Mouse (Mus musculus) MEL (cell line): Measurements from ENCODE around the gene Slc5a7. TPM values are rescaled to one million over a fixed set of nuclear protein-coding genes. Genes with fewer than 3 reads are reported as not detected.

Source experiments
- DNase-seq: peaks from one replicate; pipeline ENCODE4 v3.0.0; 2011; ENCODE audit warnings: low read depth, low spot score
- H3K27ac ChIP-seq: 2 replicates; pipeline ENCODE4 v1.5.1; 2012; ENCODE audit warnings: low read depth, mild to moderate bottlenecking, control low read depth, low read length, moderate library complexity; ENCODE audit not compliant: control insufficient read depth
- H3K27me3 ChIP-seq, 2 experiments: fragments of 150-350 bp in 1 of 2; sonication (generic) in 1 of 2; 2 replicates each; pipeline ENCODE4 v1.6.1; 2012; ENCODE audit warnings: low read length in 2 of 2, mild to moderate bottlenecking in 2 of 2, improper control_type of control experiment in 1 of 2, moderate library complexity in 1 of 2; ENCODE audit not compliant: insufficient read depth in 2 of 2, control insufficient read depth in 1 of 2
- H3K36me3 ChIP-seq, 2 experiments: 2 replicates each; pipeline ENCODE4 v1.6.1; 2012 to 2014; ENCODE audit warnings: low read length in 2 of 2, improper control_type of control experiment in 1 of 2, inconsistent platforms in 1 of 2, mild to moderate bottlenecking in 1 of 2; ENCODE audit not compliant: insufficient read depth in 2 of 2, control insufficient read depth in 1 of 2
- H3K4me1 ChIP-seq, 2 experiments: fragments of 150-350 bp in 1 of 2; sonication (generic) in 1 of 2; 2 replicates each; pipeline ENCODE4 v1.6.1; 2012; ENCODE audit warnings: low read length in 2 of 2, improper control_type of control experiment in 1 of 2, mild to moderate bottlenecking in 1 of 2; ENCODE audit not compliant: insufficient read depth in 2 of 2, control insufficient read depth in 1 of 2
- H3K4me3 ChIP-seq, 2 experiments: fragments of 150-350 bp in 1 of 2; sonication (generic) in 1 of 2; 2 replicates each; pipeline ENCODE4 v1.5.1; 2012; ENCODE audit warnings: low read depth in 2 of 2, low read length in 2 of 2, mild to moderate bottlenecking in 2 of 2, moderate library complexity in 2 of 2, control low read depth in 1 of 2, improper control_type of control experiment in 1 of 2; ENCODE audit not compliant: control insufficient read depth in 1 of 2, insufficient read depth in 1 of 2
- H3K79me2 ChIP-seq: 2 replicates; pipeline ENCODE4 v1.6.1; 2012; ENCODE audit warnings: mild to moderate bottlenecking, low read length, moderate library complexity; ENCODE audit not compliant: control insufficient read depth, poor library complexity, insufficient read depth
- H3K9ac ChIP-seq: 2 replicates; pipeline ENCODE4 v1.6.1; 2012; ENCODE audit warnings: low read depth, mild to moderate bottlenecking, control low read depth, low read length, moderate library complexity; ENCODE audit not compliant: control insufficient read depth, poor library complexity, severe bottlenecking
- H3K9me3 ChIP-seq: fragments of 150-350 bp; sonication (generic); replicated peaks from 2 replicates; pipeline ENCODE4 v1.6.1; 2012; ENCODE audit warnings: mild to moderate bottlenecking, low read length, improper control_type of control experiment, moderate library complexity; ENCODE audit not compliant: insufficient read depth
- BHLHE40 ChIP-seq: IDR thresholded peaks from 2 replicates; pipeline ENCODE4 v1.6.1; 2012; ENCODE audit warnings: low read depth, mild to moderate bottlenecking, inconsistent platforms, low read length, improper control_type of control experiment, borderline replicate concordance
- CHD1 ChIP-seq: IDR thresholded peaks from 2 replicates; pipeline ENCODE4 v1.6.1; 2012; ENCODE audit warnings: low read depth, mild to moderate bottlenecking, inconsistent platforms, low read length, improper control_type of control experiment
- CHD2 ChIP-seq: IDR thresholded peaks from 2 replicates; pipeline ENCODE4 v1.6.1; 2011; ENCODE audit warnings: low read length, improper control_type of control experiment
- CTCF ChIP-seq, 3 experiments: IDR thresholded peaks in 2 of 3; conservative IDR thresholded peaks in 1 of 3; 2 replicates each; pipeline ENCODE4 v1.5.1; 2011 to 2012; ENCODE audit warnings: low read length in 3 of 3, low read depth in 2 of 3, mild to moderate bottlenecking in 2 of 3, improper control_type of control experiment in 1 of 3, inconsistent platforms in 1 of 3, mixed read lengths in 1 of 3, moderate library complexity in 1 of 3; ENCODE audit not compliant: control insufficient read depth in 1 of 3, insufficient read depth in 1 of 3, poor library complexity in 1 of 3, severe bottlenecking in 1 of 3
- E2F4 ChIP-seq: IDR thresholded peaks from 2 replicates; pipeline ENCODE4 v1.6.1; 2011; ENCODE audit warnings: low read depth, low read length, improper control_type of control experiment, borderline replicate concordance
- EP300 ChIP-seq, 2 experiments: IDR thresholded peaks; 2 replicates each; pipeline ENCODE4 v1.6.1; 2011; ENCODE audit warnings: improper control_type of control experiment in 2 of 2, low read length in 2 of 2, low read depth in 1 of 2, mild to moderate bottlenecking in 1 of 2
- ETS1 ChIP-seq: IDR thresholded peaks from 2 replicates; pipeline ENCODE4 v1.6.1; 2012; ENCODE audit warnings: low read depth, mild to moderate bottlenecking, inconsistent platforms, low read length, improper control_type of control experiment, moderate library complexity
- GABPA ChIP-seq: IDR thresholded peaks from 2 replicates; pipeline ENCODE4 v1.6.1; 2012; ENCODE audit warnings: low read depth, mild to moderate bottlenecking, inconsistent platforms, low read length, improper control_type of control experiment, moderate library complexity
- GATA1 ChIP-seq: IDR thresholded peaks from 2 replicates; pipeline ENCODE4 v1.6.1; 2011; ENCODE audit warnings: low read depth, low read length, improper control_type of control experiment
- HCFC1 ChIP-seq: IDR thresholded peaks from 2 replicates; pipeline ENCODE4 v1.6.1; 2012; ENCODE audit warnings: low read depth, mild to moderate bottlenecking, inconsistent platforms, low read length, improper control_type of control experiment, moderate library complexity
- JUND ChIP-seq: IDR thresholded peaks from 2 replicates; pipeline ENCODE4 v1.6.1; 2011; ENCODE audit warnings: low read depth, mild to moderate bottlenecking, improper control_type of control experiment, low read length
- MAFK ChIP-seq: IDR thresholded peaks from 2 replicates; pipeline ENCODE4 v1.6.1; 2011; ENCODE audit warnings: low read depth, mild to moderate bottlenecking, low read length, improper control_type of control experiment, borderline replicate concordance
- MAX ChIP-seq: IDR thresholded peaks from 2 replicates; pipeline ENCODE4 v1.6.1; 2011; ENCODE audit warnings: low read length, improper control_type of control experiment
- MEF2A ChIP-seq: IDR thresholded peaks from 2 replicates; pipeline ENCODE4 v1.6.1; 2014; ENCODE audit warnings: low read depth, mild to moderate bottlenecking, inconsistent platforms, low read length, improper control_type of control experiment; ENCODE audit not compliant: poor library complexity, insufficient replicate concordance, severe bottlenecking; ENCODE audit errors: extremely low read depth
- MYB ChIP-seq: IDR thresholded peaks from 2 replicates; pipeline ENCODE4 v1.6.1; 2011; ENCODE audit warnings: mild to moderate bottlenecking, low read depth, low read length, improper control_type of control experiment
- MYC ChIP-seq: IDR thresholded peaks from 2 replicates; pipeline ENCODE4 v1.6.1; 2011; ENCODE audit warnings: low read depth, mild to moderate bottlenecking, low read length, improper control_type of control experiment, moderate library complexity
- NELFE ChIP-seq: IDR thresholded peaks from 2 replicates; pipeline ENCODE4 v1.6.1; 2011; ENCODE audit warnings: low read depth, low read length, improper control_type of control experiment
- NRF1 ChIP-seq: IDR thresholded peaks from 2 replicates; pipeline ENCODE4 v1.6.1; 2014; ENCODE audit warnings: low read depth, mild to moderate bottlenecking, inconsistent platforms, low read length, improper control_type of control experiment, moderate library complexity; ENCODE audit not compliant: poor library complexity, insufficient read depth, severe bottlenecking
- POLR2A ChIP-seq, 2 experiments: IDR thresholded peaks; 2 replicates each; pipeline ENCODE4 v1.6.1; 2011 to 2012; ENCODE audit warnings: low read length in 2 of 2, mild to moderate bottlenecking in 2 of 2, control low read depth in 1 of 2, improper control_type of control experiment in 1 of 2, low read depth in 1 of 2, moderate library complexity in 1 of 2; ENCODE audit not compliant: control insufficient read depth in 1 of 2, insufficient read depth in 1 of 2, poor library complexity in 1 of 2
- POLR2AphosphoS2 ChIP-seq: IDR thresholded peaks from 2 replicates; pipeline ENCODE4 v1.6.1; 2011; ENCODE audit warnings: low read length, improper control_type of control experiment
- POLR2AphosphoS5 ChIP-seq: IDR thresholded peaks from 2 replicates; pipeline ENCODE4 v1.6.1; 2012; ENCODE audit warnings: low read depth, borderline replicate concordance, mild to moderate bottlenecking, inconsistent platforms, low read length, moderate library complexity, mixed read lengths
- RAD21 ChIP-seq: IDR thresholded peaks from 2 replicates; pipeline ENCODE4 v1.6.1; 2011; ENCODE audit warnings: mild to moderate bottlenecking, low read depth, low read length, improper control_type of control experiment
- SMC3 ChIP-seq: IDR thresholded peaks from 2 replicates; pipeline ENCODE4 v1.6.1; 2011; ENCODE audit warnings: low read depth, low read length, improper control_type of control experiment
- TAL1 ChIP-seq: IDR thresholded peaks from 2 replicates; pipeline ENCODE4 v1.6.1; 2012; ENCODE audit warnings: mild to moderate bottlenecking, inconsistent platforms, low read length, moderate library complexity, mixed read lengths
- TBP ChIP-seq: IDR thresholded peaks from 2 replicates; pipeline ENCODE4 v1.8.0; 2011; ENCODE audit warnings: low read depth, low read length, improper control_type of control experiment
- TCF12 ChIP-seq: IDR thresholded peaks from 2 replicates; pipeline ENCODE4 v1.6.1; 2014; ENCODE audit warnings: low read depth, mild to moderate bottlenecking, inconsistent platforms, low read length, improper control_type of control experiment, moderate library complexity
- UBTF ChIP-seq: IDR thresholded peaks from 2 replicates; pipeline ENCODE4 v1.6.1; 2012; ENCODE audit warnings: low read depth, mild to moderate bottlenecking, inconsistent platforms, low read length, improper control_type of control experiment, moderate library complexity, borderline replicate concordance; ENCODE audit not compliant: insufficient read depth
- USF1 ChIP-seq: IDR thresholded peaks from 2 replicates; pipeline ENCODE4 v1.6.1; 2014; ENCODE audit warnings: low read depth, mild to moderate bottlenecking, inconsistent platforms, low read length, improper control_type of control experiment, moderate library complexity
- ZC3H11A ChIP-seq: IDR thresholded peaks from 2 replicates; pipeline ENCODE4 v1.6.1; 2012; ENCODE audit warnings: low read depth, mild to moderate bottlenecking, inconsistent platforms, low read length, improper control_type of control experiment
- ZKSCAN1 ChIP-seq: IDR thresholded peaks from 2 replicates; pipeline ENCODE4 v1.6.1; 2012; ENCODE audit warnings: low read depth, mild to moderate bottlenecking, inconsistent platforms, low read length, improper control_type of control experiment, moderate library complexity
- ZNF384 ChIP-seq: IDR thresholded peaks from 2 replicates; pipeline ENCODE4 v1.6.1; 2012; ENCODE audit warnings: low read depth, mild to moderate bottlenecking, inconsistent platforms, low read length, improper control_type of control experiment
- polyA plus RNA-seq, 2 experiments: library from polyadenylated mRNA; stranded (reverse) in 1 of 2; unstranded in 1 of 2; fragments of >175 nt in 1 of 2; fragments of >200 nt in 1 of 2; gene quantifications; 2 replicates each; pipeline versions ENCODE4 v1.2.1 to v1.2.4; 2012; ENCODE audit warnings: low replicate concordance in 2 of 2, low read depth in 1 of 2; ENCODE audit not compliant: insufficient read length in 2 of 2, insufficient read depth in 1 of 2, missing spikeins in 1 of 2
- total RNA-seq: library from RNA; depleted of rRNA; stranded (reverse); fragments of 300-350 nt; gene quantifications from 2 replicates; pipeline ENCODE4 v1.2.3, GENCODE M21; 2012

Slc5a7 gene
- total and polyA plus RNA-seq, 3 experiments: not detected

GRCm38 (mm10) chr17:54343395-54343794, 44.6 kb upstream of the Slc5a7 start:
- H3K27me3 ChIP-seq: no peaks in the 10 kb centered on the region
- no peaks in the 10 kb centered on the region for H3K9me3 ChIP-seq
- no peak overlapping the region for H3K4me3 ChIP-seq
- H3K79me2 ChIP-seq: no peaks in the 10 kb centered on the region
- TF ChIP-seq TAL1 (no peak), CHD1 (no peak), CHD2 (no peak), SMC3 (peak; percentile 58), TCF12 (no peak), CTCF (IDR thresholded peaks at IDR 0.05 in 2 of 3, conservative IDR thresholded peaks at IDR 0.05 in 1 of 3; ENCODE audit: control insufficient read depth in 1 of 3, insufficient read depth in 1 of 3, low read depth in 2 of 3, low read length in 3 of 3, poor library complexity in 1 of 3, severe bottlenecking in 1 of 3) (peak; percentile 10 to 65 (median 34); a peak in 3 of 6 replicates), USF1 (no peak), UBTF (no peak), EP300 (IDR thresholded peaks at IDR 0.05; ENCODE audit: low read depth in 1 of 2, low read length in 2 of 2) (no peak), JUND (no peak), ZKSCAN1 (no peak), MYB (no peak), GABPA (no peak), E2F4 (no peak), NRF1 (no peak), ZC3H11A (peak; percentile 61), GATA1 (no peak), NELFE (no peak), POLR2A (IDR thresholded peaks at IDR 0.05; ENCODE audit: control insufficient read depth in 1 of 2, insufficient read depth in 1 of 2, low read depth in 1 of 2, low read length in 2 of 2, poor library complexity in 1 of 2) (no peak), RAD21 (peak; percentile 79), HCFC1 (no peak), MYC (no peak), MAFK (no peak), MEF2A (no peak), BHLHE40 (no peak), TBP (no peak), ETS1 (no peak), POLR2AphosphoS5 (no peak), POLR2AphosphoS2 (no peak), ZNF384 (no peak), MAX (no peak)
- no peak overlapping the region for H3K27ac ChIP-seq
- DNase-seq: peak; percentile 48
- H3K4me1 ChIP-seq: no peaks in the 10 kb centered on the region
- no peaks in the 10 kb centered on the region for H3K36me3 ChIP-seq
- no peak overlapping the region for H3K9ac ChIP-seq
